ENCODE assay signal across 8 mouse cellular contexts in genomic region chr6:95718031-95718968, GRCm38 (mm10). TPM values are rescaled to one million over a fixed set of nuclear protein-coding genes. Genes with fewer than 3 reads are reported as not detected.
DNase-seq lines count a peak whose midpoint lies in the region; ATAC-seq lines count a peak whose summit lies in the region.

Suclg2 (minus strand) TSS chr6:95718800.

- intact Hi-C loops in gastrocnemius, postnatal 14 days (cut with DNase I; ENCODE audit: low total_unique reads) = no loop called here
- intact Hi-C loops in left cerebral cortex, postnatal 25 days (cut with DNase I) = no loop called here

- ATAC-seq in inflammation-experienced regulatory T-cells, adult 6 months = peak; percentile 88

- peak; percentile 92 for DNase-seq in adrenal gland, adult 2 months
- DNase-seq in embryo, embryonic 10.5 days (ENCODE audit: low spot score) = peak; percentile 94
- peak; percentile 89 for DNase-seq in gastrocnemius, postnatal 14 days
- peak; percentile 45 to 71 for DNase-seq in left cerebral cortex, postnatal 25 days (ENCODE audit: low spot score in 2 of 2)
- peak; percentile 89 for DNase-seq in mesoderm, embryonic 11.5 days (ENCODE audit: low read depth, low spot score)
- peak; percentile 37 to 42 for DNase-seq in right cerebral cortex, postnatal 36 days (ENCODE audit: low spot score in 2 of 2)
- peak; percentile 75 to 89 for DNase-seq in urinary bladder, postnatal 4 days (ENCODE audit: low spot score in 2 of 2)

RNA-seq across cellular contexts. Expression of gene Suclg2, which starts in this region (rescaled TPM):
- 100 to 1,000 TPM; 121 to 173 TPM for total RNA-seq in adrenal gland, adult 2 months (2021)
- 16.9 and 23.0 TPM in 2 replicates for polyA plus RNA-seq in adrenal gland, adult 2 months (2012; rRNA removed)
- 10 to 100 TPM; 44.9 to 46.8 TPM for total RNA-seq in gastrocnemius, postnatal 14 days (2021)
- polyA plus RNA-seq in inflammation-experienced regulatory T-cells, adult 6 months (2017; shearing (Covaris generic)) = 10 to 100 TPM; 23.3 to 37.8 (median 33.8) TPM
- total RNA-seq in left cerebral cortex, postnatal 25 days (2021) = 10 to 100 TPM; 15.5 to 17.1 TPM

Comparison
In these comparisons a context has a peak if more than half of its experiments do, and no peak if none do; other contexts are left out.
1. Peak in every context shown above with its lines: DNase-seq and ATAC-seq.
2. DNase-seq: peak in every context shown above with its lines; median percentile 94 in embryo, embryonic 10.5 days; 92 in adrenal gland, adult 2 months; 89 in gastrocnemius, postnatal 14 days; 89 in mesoderm, embryonic 11.5 days; 82 in urinary bladder, postnatal 4 days; 58 in left cerebral cortex, postnatal 25 days; 40 in right cerebral cortex, postnatal 36 days.